In the genomic region with DNA sequence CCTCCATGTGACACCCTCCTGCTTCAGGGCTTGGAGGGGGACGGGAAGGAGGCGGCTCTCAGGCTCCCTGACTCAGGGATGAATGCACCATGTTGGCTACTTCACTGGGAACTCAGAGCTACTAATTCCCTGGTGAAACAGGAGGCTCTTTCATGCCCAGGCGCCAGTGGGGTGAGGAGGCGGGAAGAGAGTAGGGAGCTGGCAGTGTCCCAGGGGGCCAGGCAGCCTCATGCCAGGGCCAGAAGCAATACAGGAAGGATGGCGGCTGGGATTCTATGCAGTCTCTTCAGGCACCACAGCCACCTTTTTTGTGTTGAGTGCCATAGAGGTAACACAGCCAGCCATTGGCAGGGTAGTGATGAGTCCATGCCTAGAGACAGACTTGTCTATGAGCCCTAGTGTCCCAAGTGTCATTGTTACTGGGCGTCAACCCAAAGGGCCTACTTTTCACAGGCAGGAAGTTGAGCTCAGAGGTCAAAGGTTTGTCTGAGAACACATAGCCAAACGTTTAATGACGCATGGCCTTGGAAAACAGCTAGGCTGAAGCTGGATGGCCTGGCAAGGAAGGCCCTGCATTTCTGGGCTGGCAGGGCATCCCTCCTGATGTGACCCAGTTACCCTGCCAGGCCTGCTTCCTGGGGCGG, we compare ENCODE assay signal across 9 mouse cellular contexts. TPM values are rescaled to one million over a fixed set of nuclear protein-coding genes. Genes with fewer than 3 reads are reported as not detected.
DNase-seq lines count a peak whose midpoint lies in the region; ATAC-seq and TF ChIP-seq lines count a peak whose summit lies in the region.
"Had no signal": no experiment of that assay in that cellular context is flagged by ENCODE, and none has a peak within 500 bp of the region (broad histone marks: within the 10 kb centered on the region; RNA-seq: fewer than 3 reads in every experiment).

No protein-coding gene starts in this region.

- H3K4me1 ChIP-seq in liver, postnatal 0 days (ENCODE audit: insufficient read depth), result peaks cover 17% of the 10 kb centered on the region
- H3K4me1 ChIP-seq in liver, embryonic 12.5 days, result peaks cover 40% of the 10 kb centered on the region

- H3K27ac ChIP-seq in liver, postnatal 0 days (ENCODE audit: low read depth), result peak overlapping the region; percentile 34
- H3K27ac ChIP-seq in liver, embryonic 12.5 days, result no peak overlapping the region
- H3K27ac ChIP-seq: liver, embryonic 15.5 days had no signal

- H3K4me2 ChIP-seq in liver, postnatal 0 days (ENCODE audit: low read depth, low read length), result no peak overlapping the region
- H3K4me2 ChIP-seq in liver, embryonic 12.5 days, result no peak overlapping the region
- H3K4me2 ChIP-seq: liver, embryonic 15.5 days had no signal

- no peak for DNase-seq in liver, postnatal 0 days
- peak; percentile 93 for DNase-seq in brain, embryonic 14.5 days (ENCODE audit: low read depth)
- DNase-seq in gastrocnemius, adult 18-20 months (ENCODE audit: low spot score), result peak; percentile 26
- peak; percentile 19 to 59 for DNase-seq in kidney, postnatal 25 days
- peak; percentile 50 for DNase-seq in lung, postnatal 36 days
- no peak for DNase-seq in B cell, adult 2 months
- no peak for DNase-seq in T-cell, adult 2 months (ENCODE audit: low spot score)

- peak; percentile 43 for ATAC-seq in liver, postnatal 0 days
- ATAC-seq in liver, embryonic 12.5 days, result no peak

- no peak for TF ChIP-seq EP300 in liver, postnatal 0 days (IDR thresholded peaks at IDR 0.05; ENCODE audit: low read depth)

- WGBS in liver, postnatal 0 days (ENCODE audit: insufficient replicate concordance), result 71% methylated on average over 9 of the region's 9 CpGs
- 66% methylated on average over 9 of the region's 9 CpGs for WGBS in liver, embryonic 12.5 days (ENCODE audit: insufficient replicate concordance)

- no peak for TF ChIP-seq POLR2A in brain, embryonic 14.5 days (IDR thresholded peaks at IDR 0.05; ENCODE audit: borderline replicate concordance, extremely low read depth, insufficient read depth, insufficient read length, poor library complexity, severe bottlenecking)

- H3K27me3 ChIP-seq in liver, postnatal 0 days (ENCODE audit: insufficient read depth, low read length), result no peaks in the 10 kb centered on the region
- peaks cover 17% of the 10 kb centered on the region for H3K27me3 ChIP-seq in liver, embryonic 12.5 days (replicated peaks)

- no peak overlapping the region for H3K9ac ChIP-seq in liver, postnatal 0 days (replicated peaks)
- no peak overlapping the region for H3K9ac ChIP-seq in liver, embryonic 12.5 days
- H3K9ac ChIP-seq: liver, embryonic 15.5 days had no signal

- no peak for TF ChIP-seq CTCF in liver, postnatal 0 days (IDR thresholded peaks at IDR 0.05; ENCODE audit: low read depth)
- TF ChIP-seq CTCF in brain, embryonic 14.5 days (IDR thresholded peaks at IDR 0.05; ENCODE audit: borderline replicate concordance, extremely low read depth, insufficient read depth, insufficient read length), result no peak

- H3K9me3 ChIP-seq in liver, postnatal 0 days (ENCODE audit: low read length), result no peaks in the 10 kb centered on the region
- H3K9me3 ChIP-seq in liver, embryonic 12.5 days (replicated peaks), result no peaks in the 10 kb centered on the region
- H3K9me3 ChIP-seq: liver, embryonic 15.5 days had no signal

- H3K36me3 ChIP-seq in liver, postnatal 0 days (replicated peaks; ENCODE audit: insufficient read depth, low read length), result peaks cover 6% of the 10 kb centered on the region
- H3K36me3 ChIP-seq in liver, embryonic 12.5 days, result peaks cover 23% of the 10 kb centered on the region

- H3K4me3 ChIP-seq in liver, postnatal 0 days (ENCODE audit: low read depth, low read length), result no peak overlapping the region
- H3K4me3 ChIP-seq in liver, embryonic 12.5 days, result no peak overlapping the region
- H3K4me3 ChIP-seq: liver, embryonic 15.5 days had no signal

RNA-seq across cellular contexts. Expression of gene Nr2c2ap, which starts 1.7 kb away (rescaled TPM):
- 13.5 and 14.9 TPM in 2 replicates for polyA plus RNA-seq in liver, postnatal 0 days (2015; fragmentation: Nextera tagmentation; extraction: Ambion mirVana)
- 30.9 and 33.0 TPM in 2 replicates for polyA plus RNA-seq in liver, embryonic 12.5 days (2016; fragmentation: Nextera tagmentation; extraction: Ambion mirVana)
- polyA plus RNA-seq in brain, embryonic 14.5 days (2012; rRNA removed), result 17.5 and 24.0 TPM in 2 replicates
- 1 to 10 TPM; 4.5 to 4.9 TPM for total RNA-seq in gastrocnemius, adult 18-20 months (2021)

RNA-seq across cellular contexts. Expression of gene Ncan, which starts 8.8 kb away (rescaled TPM):
- not detected in 2 replicates for polyA plus RNA-seq in liver, postnatal 0 days (2015; fragmentation: Nextera tagmentation; extraction: Ambion mirVana)
- not detected in 2 replicates for polyA plus RNA-seq in liver, embryonic 12.5 days (2016; fragmentation: Nextera tagmentation; extraction: Ambion mirVana)
- 69.8 and 144 TPM in 2 replicates for polyA plus RNA-seq in brain, embryonic 14.5 days (2012; rRNA removed)
- total RNA-seq in gastrocnemius, adult 18-20 months (2021), result not detected

RNA-seq across cellular contexts. Expression of gene Rfxank, which starts 9.5 kb away (rescaled TPM):
- 3.6 TPM in 2 replicates for polyA plus RNA-seq in liver, postnatal 0 days (2015; fragmentation: Nextera tagmentation; extraction: Ambion mirVana)
- polyA plus RNA-seq in liver, embryonic 12.5 days (2016; fragmentation: Nextera tagmentation; extraction: Ambion mirVana), result 9.6 and 9.8 TPM in 2 replicates
- polyA plus RNA-seq in brain, embryonic 14.5 days (2012; rRNA removed), result 19.1 and 20.0 TPM in 2 replicates
- 1 to 10 TPM; 7.4 to 9.1 TPM for total RNA-seq in gastrocnemius, adult 18-20 months (2021)

RNA-seq across cellular contexts. Expression of gene Borcs8, which starts 9.9 kb away (rescaled TPM):
- 17.6 and 18.8 TPM in 2 replicates for polyA plus RNA-seq in liver, postnatal 0 days (2015; fragmentation: Nextera tagmentation; extraction: Ambion mirVana)
- 25.1 and 28.8 TPM in 2 replicates for polyA plus RNA-seq in liver, embryonic 12.5 days (2016; fragmentation: Nextera tagmentation; extraction: Ambion mirVana)
- polyA plus RNA-seq in brain, embryonic 14.5 days (2012; rRNA removed), result 93.3 and 126 TPM in 2 replicates
- 10 to 100 TPM; 13.4 to 15.0 TPM for total RNA-seq in gastrocnemius, adult 18-20 months (2021)

RNA-seq across cellular contexts. Expression of gene Mef2b, which starts 10.1 kb away (rescaled TPM):
- polyA plus RNA-seq in liver, postnatal 0 days (2015; fragmentation: Nextera tagmentation; extraction: Ambion mirVana), result 0.11 TPM in 1 of 2 replicates, not detected in the other
- polyA plus RNA-seq in liver, embryonic 12.5 days (2016; fragmentation: Nextera tagmentation; extraction: Ambion mirVana), result 0.23 and 0.36 TPM in 2 replicates
- polyA plus RNA-seq in brain, embryonic 14.5 days (2012; rRNA removed), result 0.22 and 0.33 TPM in 2 replicates
- total RNA-seq in gastrocnemius, adult 18-20 months (2021), result under 1 TPM; 0.23 to 0.28 TPM
- polyA plus RNA-seq: liver, embryonic 15.5 days had no signal

Comparison
In these comparisons a context has a peak if more than half of its experiments do, and no peak if none do; other contexts are left out.
1. DNase-seq: peak in brain, embryonic 14.5 days (single experiment), gastrocnemius, adult 18-20 months (single experiment), kidney, postnatal 25 days (2 of 2) and lung, postnatal 36 days (single experiment); none in liver, postnatal 0 days (single experiment), B cell, adult 2 months (0 of 2) and T-cell, adult 2 months (single experiment).
2. RNA of gene Ncan, which starts 8.8 kb away (polyA plus RNA-seq): 69.8 to 144 TPM in brain, embryonic 14.5 days; not detected in liver, embryonic 12.5 days and not detected in liver, postnatal 0 days; every median in the first group is over 10 times any median in the second.